Mouse (Mus musculus): Measurements from ENCODE around the gene Usp2. TPM values are rescaled to one million over a fixed set of nuclear protein-coding genes. Genes with fewer than 3 reads are reported as not detected.

The Usp2 gene
- polyA plus RNA-seq, 1 experiment: 3.3 TPM

GRCm38 (mm10) chr9:44087761-44088455, 21.1 kb downstream of the Usp2 start:
- TF ChIP-seq FLI1 (IDR thresholded peaks at IDR 0.05; ENCODE audit: low read length): no peak
- TF ChIP-seq GATA1 (IDR thresholded peaks at IDR 0.05; ENCODE audit: borderline replicate concordance, low read length): no peak
- Histone ChIP-seq H3K36me3 (replicated peaks; ENCODE audit: low read length) (peaks cover 21% of the 10 kb centered on the region), H3K9me3 (no peaks in the 10 kb centered on the region), H3K4me3 (replicated peaks) (no peak overlapping the region), H3K4me1 (peaks cover 73% of the 10 kb centered on the region), H3K27me3 (replicated peaks) (peaks cover 35% of the 10 kb centered on the region)

GRCm38 (mm10) chr9:44088877-44089608, 22.2 kb downstream of the Usp2 start:
- TF ChIP-seq GATA1 (IDR thresholded peaks at IDR 0.05; ENCODE audit: borderline replicate concordance, low read length) (no peak), FLI1 (IDR thresholded peaks at IDR 0.05; ENCODE audit: low read length) (no peak)
- peaks cover 28% of the 10 kb centered on the region for H3K36me3 ChIP-seq (replicated peaks; ENCODE audit: low read length)
- H3K4me3 ChIP-seq (replicated peaks): peak overlapping the region; percentile 82
- H3K27me3 ChIP-seq (replicated peaks): peaks cover 24% of the 10 kb centered on the region
- H3K4me1 ChIP-seq: peaks cover 67% of the 10 kb centered on the region
- H3K9me3 ChIP-seq: no peaks in the 10 kb centered on the region

- Histone ChIP-seq H3K4me3 (replicated peaks) (peak overlapping the region; percentile 46), H3K36me3 (replicated peaks; ENCODE audit: low read length) (peaks cover 28% of the 10 kb centered on the region), H3K4me1 (peaks cover 42% of the 10 kb centered on the region), H3K27me3 (replicated peaks) (no peaks in the 10 kb centered on the region), H3K9me3 (no peaks in the 10 kb centered on the region)
- TF ChIP-seq FLI1 (IDR thresholded peaks at IDR 0.05; ENCODE audit: low read length) (no peak), GATA1 (IDR thresholded peaks at IDR 0.05; ENCODE audit: borderline replicate concordance, low read length) (no peak)
Observed at GRCm38 (mm10) chr9:44093612-44094503, 27.0 kb downstream of the Usp2 start.

GRCm38 (mm10) chr9:44094737-44095136, 27.9 kb downstream of the Usp2 start:
- H3K4me3 ChIP-seq (replicated peaks): no peak overlapping the region
- peaks cover 28% of the 10 kb centered on the region for H3K36me3 ChIP-seq (replicated peaks; ENCODE audit: low read length)
- H3K4me1 ChIP-seq: peaks cover 34% of the 10 kb centered on the region
- no peaks in the 10 kb centered on the region for H3K27me3 ChIP-seq (replicated peaks)
- TF ChIP-seq FLI1 (IDR thresholded peaks at IDR 0.05; ENCODE audit: low read length): no peak
- TF ChIP-seq GATA1 (IDR thresholded peaks at IDR 0.05; ENCODE audit: borderline replicate concordance, low read length): no peak
- no peaks in the 10 kb centered on the region for H3K9me3 ChIP-seq

- TF ChIP-seq FLI1 (IDR thresholded peaks at IDR 0.05; ENCODE audit: low read length): no peak
- no peak for TF ChIP-seq GATA1 (IDR thresholded peaks at IDR 0.05; ENCODE audit: borderline replicate concordance, low read length)
- H3K4me1 ChIP-seq: peaks cover 33% of the 10 kb centered on the region
- peaks cover 26% of the 10 kb centered on the region for H3K36me3 ChIP-seq (replicated peaks; ENCODE audit: low read length)
- no peak overlapping the region for H3K4me3 ChIP-seq (replicated peaks)
- H3K9me3 ChIP-seq: no peaks in the 10 kb centered on the region
- H3K27me3 ChIP-seq (replicated peaks): no peaks in the 10 kb centered on the region
Observed at GRCm38 (mm10) chr9:44095781-44096180, 29.0 kb downstream of the Usp2 start.

- no peak for TF ChIP-seq GATA1 (IDR thresholded peaks at IDR 0.05; ENCODE audit: borderline replicate concordance, low read length)
- TF ChIP-seq FLI1 (IDR thresholded peaks at IDR 0.05; ENCODE audit: low read length): no peak
- H3K4me3 ChIP-seq (replicated peaks): no peak overlapping the region
- H3K36me3 ChIP-seq (replicated peaks; ENCODE audit: low read length): peaks cover 21% of the 10 kb centered on the region
- peaks cover 37% of the 10 kb centered on the region for H3K4me1 ChIP-seq
- H3K9me3 ChIP-seq: no peaks in the 10 kb centered on the region
- H3K27me3 ChIP-seq (replicated peaks): no peaks in the 10 kb centered on the region
Observed at GRCm38 (mm10) chr9:44096536-44096935, 29.7 kb downstream of the Usp2 start.

- TF ChIP-seq GATA1 (IDR thresholded peaks at IDR 0.05; ENCODE audit: borderline replicate concordance, low read length) (no peak), FLI1 (IDR thresholded peaks at IDR 0.05; ENCODE audit: low read length) (no peak)
- Histone ChIP-seq H3K4me1 (peaks cover 24% of the 10 kb centered on the region; the same call in 1 of the 2 replicates), H3K36me3 (replicated peaks; ENCODE audit: low read length) (peaks cover 37% of the 10 kb centered on the region), H3K4me3 (replicated peaks) (no peak within 1 kb of the TSS), H3K27me3 (replicated peaks) (peaks cover 2% of the 10 kb centered on the region), H3K9me3 (no peaks in the 10 kb centered on the region)
Observed at GRCm38 (mm10) chr9:44101490-44101889, 34.7 kb downstream of the Usp2 start, which contains the start of gene Mfrp. Gene Mfrp (plus strand): TSS chr9:44101729.

GRCm38 (mm10) chr9:44104881-44105280, 38.1 kb downstream of the Usp2 start:
- Histone ChIP-seq H3K9me3 (no peaks in the 10 kb centered on the region), H3K36me3 (replicated peaks; ENCODE audit: low read length) (peaks cover 65% of the 10 kb centered on the region), H3K27me3 (replicated peaks) (peaks cover 2% of the 10 kb centered on the region), H3K4me1 (peaks cover 47% of the 10 kb centered on the region), H3K4me3 (replicated peaks) (no peak overlapping the region)
- no peak for TF ChIP-seq GATA1 (IDR thresholded peaks at IDR 0.05; ENCODE audit: borderline replicate concordance, low read length)

- no peaks in the 10 kb centered on the region for H3K9me3 ChIP-seq
- peaks cover 2% of the 10 kb centered on the region for H3K27me3 ChIP-seq (replicated peaks)
- TF ChIP-seq GATA1 (IDR thresholded peaks at IDR 0.05; ENCODE audit: borderline replicate concordance, low read length): no peak
- TF ChIP-seq FLI1 (IDR thresholded peaks at IDR 0.05; ENCODE audit: low read length): no peak
- no peak overlapping the region for H3K4me3 ChIP-seq (replicated peaks)
- H3K4me1 ChIP-seq: peaks cover 52% of the 10 kb centered on the region
- peaks cover 72% of the 10 kb centered on the region for H3K36me3 ChIP-seq (replicated peaks; ENCODE audit: low read length)
Observed at GRCm38 (mm10) chr9:44105781-44106180, 39.0 kb downstream of the Usp2 start.
